Mouse (Mus musculus): ENCODE measurements at regions not wholly inside any gene's neighbourhood (a gene's known extent, or its start where the extent isn't known, plus 50 kb on each side); places are given as distances from the start of the nearest gene placed in this dataset.

DNA sequence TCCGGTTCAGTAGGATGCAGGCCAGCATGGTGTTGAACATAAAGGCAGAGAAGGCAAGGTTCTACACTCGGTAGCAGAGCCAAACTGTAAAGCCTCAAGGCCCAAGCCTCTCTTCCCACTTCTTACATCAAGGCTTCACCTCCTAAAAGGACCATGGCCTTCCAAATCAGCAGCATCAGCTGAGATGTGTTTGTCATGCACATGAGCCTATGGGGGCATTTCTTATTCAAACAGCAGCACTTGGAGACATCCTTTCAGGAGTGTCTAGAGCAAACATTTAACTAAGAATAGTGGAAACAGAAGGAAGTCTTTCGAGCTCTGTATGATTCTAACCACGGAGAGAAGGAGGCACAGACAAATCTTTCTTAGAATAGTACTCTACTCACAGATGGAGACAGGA is 115.0 kb upstream of the Rap2b start:
- TF ChIP-seq CTCF (IDR thresholded peaks at IDR 0.05; ENCODE audit: control insufficient read depth, insufficient read depth, insufficient read length) (no peak), MAX (IDR thresholded peaks at IDR 0.05) (no peak), CEBPB (IDR thresholded peaks at IDR 0.05; ENCODE audit: low read depth) (no peak), MYOD1 (IDR thresholded peaks at IDR 0.05; ENCODE audit: control insufficient read depth, insufficient read length, low read depth) (no peak)
